ENCODE assay signal across 8 mouse cellular contexts in the genomic region with DNA sequence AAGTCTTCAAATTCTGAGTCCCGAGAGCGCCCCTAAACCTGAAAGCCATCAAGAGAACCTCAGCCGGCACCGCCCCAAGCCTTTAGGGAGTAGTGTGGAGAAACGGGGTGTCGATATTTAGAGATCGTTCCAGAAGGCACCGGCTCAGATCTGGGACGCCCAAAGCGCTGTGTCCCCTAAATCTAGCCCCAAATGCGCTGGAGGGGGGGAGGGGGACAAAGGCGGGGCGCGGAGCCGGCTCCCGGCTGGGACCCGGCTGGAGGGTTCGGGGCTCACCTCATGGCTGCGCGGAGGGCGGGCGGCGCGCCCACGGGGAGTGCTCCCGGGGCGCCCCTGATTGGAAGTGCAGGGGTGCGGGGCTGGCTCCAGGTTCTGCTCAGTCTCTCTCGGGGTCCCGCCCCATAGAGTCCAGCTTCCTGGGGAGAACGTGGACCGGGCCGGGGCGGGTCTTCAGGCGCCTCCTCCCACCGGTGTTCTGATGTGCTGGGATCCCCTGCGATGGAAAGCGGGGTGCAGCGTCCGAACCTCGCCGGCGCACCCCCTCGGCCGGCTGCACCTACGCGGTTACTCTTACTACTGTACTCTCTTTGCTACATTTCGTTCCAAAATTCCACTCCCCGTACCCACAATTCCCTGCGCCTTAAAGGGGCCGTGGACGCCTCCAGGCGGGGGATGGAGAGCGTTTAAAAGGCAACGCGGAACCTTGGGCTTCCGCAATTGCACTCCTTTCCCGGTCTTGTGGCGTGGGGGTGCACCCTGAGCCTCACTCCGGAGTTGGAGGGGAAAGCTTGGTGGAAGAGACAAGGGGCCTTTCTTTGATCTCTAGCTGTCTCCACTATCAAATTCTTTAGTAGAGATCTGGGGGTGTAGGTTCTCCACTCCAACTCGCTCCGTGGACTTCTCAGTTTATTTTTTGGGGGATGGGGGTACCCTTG. TPM values are rescaled to one million over a fixed set of nuclear protein-coding genes. Genes with fewer than 3 reads are reported as not detected.
DNase-seq lines count a peak whose midpoint lies in the region; ATAC-seq and TF ChIP-seq lines count a peak whose summit lies in the region.

A gene (minus strand): TSS at position 580 of the 935 bp plus-strand sequence.

- TF ChIP-seq CTCF in gastrocnemius, adult 2 months (IDR thresholded peaks at IDR 0.05), result no peak

- ATAC-seq in activated CD4-positive, CD25-positive, alpha-beta regulatory T cell, adult 4 months, result peak; percentile 60
- peak; percentile 62 for ATAC-seq in common myeloid progenitor, adult 5-6 weeks (replicated peaks; ENCODE audit: low read depth, poor library complexity, severe bottlenecking)
- ATAC-seq in hindbrain, embryonic 16.5 days, result peak; percentile 85

- peak within 1 kb of the TSS; percentile 93 for H3K27ac ChIP-seq in gastrocnemius, adult 2 months
- H3K27ac ChIP-seq in hindbrain, embryonic 16.5 days (ENCODE audit: low read depth, low read length), result peak within 1 kb of the TSS; percentile 89
- peak within 1 kb of the TSS; percentile 75 for H3K27ac ChIP-seq in macrophage

- no peaks in the 10 kb centered on the region for H3K9me3 ChIP-seq in hindbrain, embryonic 16.5 days (ENCODE audit: control insufficient read depth, low read length)

- H3K4me3 ChIP-seq in gastrocnemius, adult 2 months, result peak within 1 kb of the TSS; percentile 95
- H3K4me3 ChIP-seq in hindbrain, embryonic 16.5 days (ENCODE audit: low read length), result peak within 1 kb of the TSS; percentile 84
- H3K4me3 ChIP-seq in macrophage (ENCODE audit: inconsistent target), result peak within 1 kb of the TSS; percentile 82

- H3K36me3 ChIP-seq in hindbrain, embryonic 16.5 days (ENCODE audit: control insufficient read depth, insufficient read depth, low read length), result no peaks in the 10 kb centered on the region
- H3K36me3 ChIP-seq in macrophage (ENCODE audit: inconsistent target), result no peaks in the 10 kb centered on the region

- H3K4me1 ChIP-seq in hindbrain, embryonic 16.5 days (ENCODE audit: control insufficient read depth, insufficient read depth, low read depth, low read length), result peaks cover 20% of the 10 kb centered on the region

- intact Hi-C loops in gastrocnemius, adult 2 months (cut with DNase I), result no loop called here

- WGBS in hindbrain, embryonic 16.5 days, result under 1% methylated on average over 49 of the region's 62 CpGs
- under 1% methylated on average over 62 of the region's 62 CpGs for WGBS in macrophage (ENCODE audit: missing documents)

- peak within 1 kb of the TSS; percentile 98 for H3K4me2 ChIP-seq in hindbrain, embryonic 16.5 days (ENCODE audit: low read length)

- H3K27me3 ChIP-seq in hindbrain, embryonic 16.5 days (replicated peaks; ENCODE audit: control insufficient read depth, insufficient read depth, low read length), result no peaks in the 10 kb centered on the region

- H3K79me2 ChIP-seq in macrophage (ENCODE audit: inconsistent target), result peaks cover 47% of the 10 kb centered on the region

- peak within 1 kb of the TSS; percentile 86 for H3K9ac ChIP-seq in hindbrain, embryonic 16.5 days (ENCODE audit: low read depth, low read length)

- DNase-seq in gastrocnemius, adult 2 months, result peak; percentile 86
- peak; percentile 88 to 89 for DNase-seq in left cerebral cortex, adult 18-20 months (ENCODE audit: low spot score in 2 of 2)
- DNase-seq in right cerebral cortex, adult 18-20 months, result peak; percentile 91
- DNase-seq in urinary bladder, adult 2 months (ENCODE audit: low spot score), result peak; percentile 78

RNA-seq across cellular contexts. Expression of the gene that starts here (rescaled TPM):
- 100 to 1,000 TPM in 1 of 2 experiments, 10 to 100 TPM in 1; 96.0 to 113 TPM for polyA plus RNA-seq in activated CD4-positive, CD25-positive, alpha-beta regulatory T cell, adult 4 months (2017; shearing (Covaris generic))
- 47.6 and 61.7 TPM in 2 replicates for total RNA-seq in common myeloid progenitor, adult 5-6 weeks (2017)
- 10 to 100 TPM; 13.6 to 17.3 TPM for total RNA-seq in gastrocnemius, adult 2 months (2021)
- polyA plus RNA-seq in hindbrain, embryonic 16.5 days (2015; fragmentation: Nextera tagmentation; extraction: Ambion mirVana), result 39.9 and 42.9 TPM in 2 replicates
- total RNA-seq in left cerebral cortex, adult 18-20 months (2021), result 10 to 100 TPM; 13.6 to 15.1 TPM
- total RNA-seq in macrophage (2018; cell fraction: chromatin; rRNA removed), result 100 to 1,000 TPM in 23 of 26 experiments, 10 to 100 TPM in 3; 79.0 to 988 (median 340) TPM
- total RNA-seq in macrophage (2018; cell fraction: cytosol; rRNA removed), result 100 to 1,000 TPM in 18 of 26 experiments, 10 to 100 TPM in 8; 56.8 to 437 (median 218) TPM
- 100 to 1,000 TPM in 23 of 26 experiments, 10 to 100 TPM in 3; 51.8 to 590 (median 307) TPM for total RNA-seq in macrophage (2018; cell fraction: nucleus; rRNA removed)
- polyA plus RNA-seq in macrophage (2018), result 29.1 to 79.7 TPM (median 69.5 TPM) in 3 replicates
- polyA plus RNA-seq in urinary bladder, adult 2 months (2012; rRNA removed), result 133 and 146 TPM in 2 replicates

Comparison
In these comparisons a context has a peak if more than half of its experiments do, and no peak if none do; other contexts are left out.
1. Peak in every context shown above with its lines: DNase-seq, ATAC-seq, H3K4me3 ChIP-seq and H3K27ac ChIP-seq.